ENCODE assay signal across 8 mouse cellular contexts in genomic region chr6:83135571-83136161, GRCm38 (mm10). TPM values are rescaled to one million over a fixed set of nuclear protein-coding genes. Genes with fewer than 3 reads are reported as not detected.
A peak's percentile ranks its signal among the peaks of the same experiment; 100 is the strongest.
DNase-seq lines count a peak whose midpoint lies in the region; ATAC-seq and TF ChIP-seq lines count a peak whose summit lies in the region.

No protein-coding gene starts in this region.

- H3K27ac ChIP-seq in forebrain, embryonic 10.5 days, result peak overlapping the region; percentile 97
- H3K27ac ChIP-seq in hindbrain, embryonic 14.5 days, result no peak overlapping the region
- H3K27ac ChIP-seq in limb, embryonic 14.5 days (replicated peaks; ENCODE audit: low read depth, low read length), result peak overlapping the region; percentile 100
- no peak overlapping the region for H3K27ac ChIP-seq in midbrain, embryonic 16.5 days (ENCODE audit: low read length)

- DNase-seq in forebrain, embryonic 10.5 days (ENCODE audit: extremely low spot score, low spot score), result no peak
- no peak for DNase-seq in hindbrain, embryonic 14.5 days (ENCODE audit: low spot score)
- DNase-seq in limb, embryonic 14.5 days (ENCODE audit: low spot score), result peak; percentile 44

- ATAC-seq in erythroblast, adult 5-6 weeks (replicated peaks; ENCODE audit: low FRiP score, poor library complexity, severe bottlenecking), result no peak
- no peak for ATAC-seq in hindbrain, embryonic 14.5 days (ENCODE audit: low FRiP score)
- ATAC-seq in limb, embryonic 14.5 days (ENCODE audit: low FRiP score, low read depth), result no peak
- ATAC-seq in midbrain, embryonic 16.5 days, result no peak
- ATAC-seq in megakaryocyte progenitor cell, adult 5-6 weeks (replicated peaks; ENCODE audit: poor library complexity), result no peak
- ATAC-seq in megakaryocyte-erythroid progenitor cell, adult 5-6 weeks (replicated peaks; ENCODE audit: low FRiP score, low TSS enrichment, poor library complexity, severe bottlenecking), result no peak

- 0 out of 2 replicates have a peak, but pooled peaks have one; percentile 28 for TF ChIP-seq POLR2A in limb, embryonic 14.5 days (IDR thresholded peaks at IDR 0.05; ENCODE audit: borderline replicate concordance, extremely low read depth, insufficient read depth, insufficient read length)

- H3K4me2 ChIP-seq in hindbrain, embryonic 14.5 days (replicated peaks), result peak overlapping the region; percentile 59
- peak overlapping the region; percentile 90 for H3K4me2 ChIP-seq in limb, embryonic 14.5 days (replicated peaks; ENCODE audit: low read depth, low read length, severe bottlenecking)
- peak overlapping the region; percentile 30; the same call in 1 of the 2 replicates for H3K4me2 ChIP-seq in midbrain, embryonic 16.5 days (ENCODE audit: low read length)

- H3K9ac ChIP-seq in hindbrain, embryonic 14.5 days, result peak overlapping the region; percentile 45
- peak overlapping the region; percentile 90 for H3K9ac ChIP-seq in limb, embryonic 14.5 days (ENCODE audit: low read depth, low read length, severe bottlenecking)
- H3K9ac ChIP-seq in midbrain, embryonic 16.5 days (ENCODE audit: low read depth, low read length), result no peak overlapping the region

- no peaks in the 10 kb centered on the region; the same call in 1 of the 2 replicates for H3K36me3 ChIP-seq in erythroblast, embryonic 14.5 days (ENCODE audit: control insufficient read depth)
- peaks cover 9% of the 10 kb centered on the region for H3K36me3 ChIP-seq in forebrain, embryonic 10.5 days (replicated peaks)
- no peaks in the 10 kb centered on the region for H3K36me3 ChIP-seq in hindbrain, embryonic 14.5 days (replicated peaks; ENCODE audit: control insufficient read depth, insufficient read depth)
- peaks cover 3% of the 10 kb centered on the region for H3K36me3 ChIP-seq in limb, embryonic 14.5 days (ENCODE audit: control insufficient read depth, insufficient read depth, low read length)
- H3K36me3 ChIP-seq in midbrain, embryonic 16.5 days (ENCODE audit: control insufficient read depth, insufficient read depth, low read length), result no peaks in the 10 kb centered on the region

- H3K27me3 ChIP-seq in erythroblast, embryonic 14.5 days (ENCODE audit: control insufficient read depth), result peaks cover 70% of the 10 kb centered on the region
- H3K27me3 ChIP-seq in forebrain, embryonic 10.5 days (ENCODE audit: poor library complexity, severe bottlenecking), result peaks cover 31% of the 10 kb centered on the region
- peaks cover 6% of the 10 kb centered on the region; the same call in 1 of the 2 replicates for H3K27me3 ChIP-seq in hindbrain, embryonic 14.5 days (ENCODE audit: control insufficient read depth, insufficient read depth, low read length)
- no peaks in the 10 kb centered on the region for H3K27me3 ChIP-seq in limb, embryonic 14.5 days (ENCODE audit: control insufficient read depth, insufficient read depth, low read length)
- peaks cover 13% of the 10 kb centered on the region for H3K27me3 ChIP-seq in midbrain, embryonic 16.5 days (ENCODE audit: control insufficient read depth, insufficient read depth, low read depth, low read length)

- no peaks in the 10 kb centered on the region for H3K9me3 ChIP-seq in erythroblast, embryonic 14.5 days (ENCODE audit: control insufficient read depth, low read length)
- no peaks in the 10 kb centered on the region for H3K9me3 ChIP-seq in forebrain, embryonic 10.5 days
- no peaks in the 10 kb centered on the region for H3K9me3 ChIP-seq in hindbrain, embryonic 14.5 days (ENCODE audit: control insufficient read depth, low read length)
- no peaks in the 10 kb centered on the region for H3K9me3 ChIP-seq in limb, embryonic 14.5 days (ENCODE audit: control insufficient read depth, low read length)
- no peaks in the 10 kb centered on the region for H3K9me3 ChIP-seq in midbrain, embryonic 16.5 days (replicated peaks; ENCODE audit: control insufficient read depth, low read length, poor library complexity, severe bottlenecking)

- peaks cover 26% of the 10 kb centered on the region for H3K4me1 ChIP-seq in erythroblast, embryonic 14.5 days (ENCODE audit: control insufficient read depth)
- H3K4me1 ChIP-seq in forebrain, embryonic 10.5 days, result peaks cover 64% of the 10 kb centered on the region
- H3K4me1 ChIP-seq in hindbrain, embryonic 14.5 days (replicated peaks; ENCODE audit: control insufficient read depth, insufficient read depth, low read length), result peaks cover 18% of the 10 kb centered on the region
- H3K4me1 ChIP-seq in limb, embryonic 14.5 days (ENCODE audit: control insufficient read depth, insufficient read depth, low read length), result peaks cover 35% of the 10 kb centered on the region
- peaks cover 19% of the 10 kb centered on the region for H3K4me1 ChIP-seq in midbrain, embryonic 16.5 days (ENCODE audit: control insufficient read depth, insufficient read depth, low read length)

- WGBS in forebrain, embryonic 10.5 days, result 2% methylated on average over 37 of the region's 37 CpGs
- WGBS in hindbrain, embryonic 14.5 days, result 4% methylated on average over 37 of the region's 37 CpGs
- WGBS in limb, embryonic 14.5 days, result 5% methylated on average over 37 of the region's 37 CpGs
- WGBS in midbrain, embryonic 16.5 days, result 4% methylated on average over 37 of the region's 37 CpGs

- peak overlapping the region; percentile 56 for H3K4me3 ChIP-seq in erythroblast, embryonic 14.5 days (replicated peaks)
- peak overlapping the region; percentile 64 for H3K4me3 ChIP-seq in forebrain, embryonic 10.5 days
- peak overlapping the region; percentile 13 for H3K4me3 ChIP-seq in hindbrain, embryonic 14.5 days (replicated peaks; ENCODE audit: low read length)
- H3K4me3 ChIP-seq in limb, embryonic 14.5 days (replicated peaks; ENCODE audit: low read length), result peak overlapping the region; percentile 61
- no peak overlapping the region; the same call in 1 of the 2 replicates for H3K4me3 ChIP-seq in midbrain, embryonic 16.5 days (ENCODE audit: low read depth, low read length)

RNA-seq across cellular contexts. Expression of gene Rtkn, which starts 0.4 kb away (rescaled TPM):
- 0.26 and 0.39 TPM in 2 replicates for polyA plus RNA-seq in erythroblast, embryonic 14.5 days (2012)
- total RNA-seq in erythroblast, adult 5-6 weeks (2015; ENCODE audit: low replicate concordance), result 0.63 TPM in 1 of 2 replicates, not detected in the other
- not detected in 2 replicates for total RNA-seq in erythroblast, adult 5-6 weeks (2017; ENCODE audit: low replicate concordance)
- 32.1 and 32.7 TPM in 2 replicates for polyA plus RNA-seq in forebrain, embryonic 10.5 days (2016; fragmentation: Nextera tagmentation; extraction: Ambion mirVana)
- polyA plus RNA-seq in hindbrain, embryonic 14.5 days (2014; fragmentation: Nextera tagmentation; extraction: Ambion mirVana), result 8.9 and 9.8 TPM in 2 replicates
- 151 and 218 TPM in 2 replicates for polyA plus RNA-seq in limb, embryonic 14.5 days (2012; rRNA removed)
- 40.7 and 46.2 TPM in 2 replicates for polyA plus RNA-seq in limb, embryonic 14.5 days (2014; fragmentation: Nextera tagmentation; extraction: Ambion mirVana)
- polyA plus RNA-seq in midbrain, embryonic 16.5 days (2015; fragmentation: Nextera tagmentation; extraction: Ambion mirVana), result 10.7 TPM in 2 replicates
- 1.9 and 2.4 TPM in 2 replicates for total RNA-seq in megakaryocyte progenitor cell, adult 5-6 weeks (2015)
- 2.2 and 2.4 TPM in 2 replicates for total RNA-seq in megakaryocyte progenitor cell, adult 5-6 weeks (2017)
- 0.49 TPM in 1 of 2 replicates, not detected in the other for total RNA-seq in megakaryocyte-erythroid progenitor cell, adult 5-6 weeks (2014; fragmentation: Nextera tagmentation)
- total RNA-seq in megakaryocyte-erythroid progenitor cell, adult 5-6 weeks (2017), result 0.42 TPM in 1 of 2 replicates, not detected in the other

RNA-seq across cellular contexts. Expression of gene Ino80b, which starts 10.4 kb away (rescaled TPM):
- polyA plus RNA-seq in erythroblast, embryonic 14.5 days (2012), result 26.4 TPM in 2 replicates
- total RNA-seq in erythroblast, adult 5-6 weeks (2015; ENCODE audit: low replicate concordance), result 0.77 and 5.2 TPM in 2 replicates
- 19.2 and 25.0 TPM in 2 replicates for total RNA-seq in erythroblast, adult 5-6 weeks (2017; ENCODE audit: low replicate concordance)
- 17.5 and 19.2 TPM in 2 replicates for polyA plus RNA-seq in forebrain, embryonic 10.5 days (2016; fragmentation: Nextera tagmentation; extraction: Ambion mirVana)
- 15.4 and 15.8 TPM in 2 replicates for polyA plus RNA-seq in hindbrain, embryonic 14.5 days (2014; fragmentation: Nextera tagmentation; extraction: Ambion mirVana)
- 35.9 and 36.8 TPM in 2 replicates for polyA plus RNA-seq in limb, embryonic 14.5 days (2012; rRNA removed)
- 14.7 and 14.9 TPM in 2 replicates for polyA plus RNA-seq in limb, embryonic 14.5 days (2014; fragmentation: Nextera tagmentation; extraction: Ambion mirVana)
- 13.3 and 14.5 TPM in 2 replicates for polyA plus RNA-seq in midbrain, embryonic 16.5 days (2015; fragmentation: Nextera tagmentation; extraction: Ambion mirVana)
- 20.7 and 24.4 TPM in 2 replicates for total RNA-seq in megakaryocyte progenitor cell, adult 5-6 weeks (2015)
- 35.5 and 44.4 TPM in 2 replicates for total RNA-seq in megakaryocyte progenitor cell, adult 5-6 weeks (2017)
- total RNA-seq in megakaryocyte-erythroid progenitor cell, adult 5-6 weeks (2014; fragmentation: Nextera tagmentation), result 11.2 and 20.1 TPM in 2 replicates
- total RNA-seq in megakaryocyte-erythroid progenitor cell, adult 5-6 weeks (2017), result 28.8 and 32.8 TPM in 2 replicates

RNA-seq across cellular contexts. Expression of gene Wbp1, which starts 14.3 kb away (rescaled TPM):
- polyA plus RNA-seq in erythroblast, embryonic 14.5 days (2012), result 16.2 and 18.3 TPM in 2 replicates
- 7.1 and 18.8 TPM in 2 replicates for total RNA-seq in erythroblast, adult 5-6 weeks (2015; ENCODE audit: low replicate concordance)
- 18.3 and 42.2 TPM in 2 replicates for total RNA-seq in erythroblast, adult 5-6 weeks (2017; ENCODE audit: low replicate concordance)
- 125 and 137 TPM in 2 replicates for polyA plus RNA-seq in forebrain, embryonic 10.5 days (2016; fragmentation: Nextera tagmentation; extraction: Ambion mirVana)
- polyA plus RNA-seq in hindbrain, embryonic 14.5 days (2014; fragmentation: Nextera tagmentation; extraction: Ambion mirVana), result 114 and 134 TPM in 2 replicates
- polyA plus RNA-seq in limb, embryonic 14.5 days (2012; rRNA removed), result 191 and 267 TPM in 2 replicates
- 83.0 and 104 TPM in 2 replicates for polyA plus RNA-seq in limb, embryonic 14.5 days (2014; fragmentation: Nextera tagmentation; extraction: Ambion mirVana)
- polyA plus RNA-seq in midbrain, embryonic 16.5 days (2015; fragmentation: Nextera tagmentation; extraction: Ambion mirVana), result 148 and 163 TPM in 2 replicates
- total RNA-seq in megakaryocyte progenitor cell, adult 5-6 weeks (2015), result 25.8 and 27.8 TPM in 2 replicates
- 85.0 and 96.7 TPM in 2 replicates for total RNA-seq in megakaryocyte progenitor cell, adult 5-6 weeks (2017)
- total RNA-seq in megakaryocyte-erythroid progenitor cell, adult 5-6 weeks (2014; fragmentation: Nextera tagmentation), result 29.1 and 56.6 TPM in 2 replicates
- 61.5 and 75.1 TPM in 2 replicates for total RNA-seq in megakaryocyte-erythroid progenitor cell, adult 5-6 weeks (2017)

RNA-seq across cellular contexts. Expression of gene Mogs, which starts 20.4 kb away (rescaled TPM):
- polyA plus RNA-seq in erythroblast, embryonic 14.5 days (2012), result 3.9 and 4.2 TPM in 2 replicates
- total RNA-seq in erythroblast, adult 5-6 weeks (2015; ENCODE audit: low replicate concordance), result 5.8 and 11.3 TPM in 2 replicates
- 13.8 and 18.5 TPM in 2 replicates for total RNA-seq in erythroblast, adult 5-6 weeks (2017; ENCODE audit: low replicate concordance)
- 32.6 and 38.3 TPM in 2 replicates for polyA plus RNA-seq in forebrain, embryonic 10.5 days (2016; fragmentation: Nextera tagmentation; extraction: Ambion mirVana)
- 23.9 and 24.0 TPM in 2 replicates for polyA plus RNA-seq in hindbrain, embryonic 14.5 days (2014; fragmentation: Nextera tagmentation; extraction: Ambion mirVana)
- 95.2 and 116 TPM in 2 replicates for polyA plus RNA-seq in limb, embryonic 14.5 days (2012; rRNA removed)
- polyA plus RNA-seq in limb, embryonic 14.5 days (2014; fragmentation: Nextera tagmentation; extraction: Ambion mirVana), result 47.1 and 50.9 TPM in 2 replicates
- polyA plus RNA-seq in midbrain, embryonic 16.5 days (2015; fragmentation: Nextera tagmentation; extraction: Ambion mirVana), result 20.9 and 21.6 TPM in 2 replicates
- 54.6 and 69.0 TPM in 2 replicates for total RNA-seq in megakaryocyte progenitor cell, adult 5-6 weeks (2015)
- 122 and 130 TPM in 2 replicates for total RNA-seq in megakaryocyte progenitor cell, adult 5-6 weeks (2017)
- total RNA-seq in megakaryocyte-erythroid progenitor cell, adult 5-6 weeks (2014; fragmentation: Nextera tagmentation), result 76.2 and 97.3 TPM in 2 replicates
- 88.3 and 127 TPM in 2 replicates for total RNA-seq in megakaryocyte-erythroid progenitor cell, adult 5-6 weeks (2017)

RNA-seq across cellular contexts. Expression of gene Wdr54, which starts 20.5 kb away (rescaled TPM):
- polyA plus RNA-seq in erythroblast, embryonic 14.5 days (2012), result 0.01 and 0.02 TPM in 2 replicates
- total RNA-seq in erythroblast, adult 5-6 weeks (2015; ENCODE audit: low replicate concordance), result not detected in 2 replicates
- total RNA-seq in erythroblast, adult 5-6 weeks (2017; ENCODE audit: low replicate concordance), result 0.28 TPM in 1 of 2 replicates, not detected in the other
- polyA plus RNA-seq in forebrain, embryonic 10.5 days (2016; fragmentation: Nextera tagmentation; extraction: Ambion mirVana), result 13.9 and 14.7 TPM in 2 replicates
- polyA plus RNA-seq in hindbrain, embryonic 14.5 days (2014; fragmentation: Nextera tagmentation; extraction: Ambion mirVana), result 17.8 and 18.0 TPM in 2 replicates
- 13.1 and 17.9 TPM in 2 replicates for polyA plus RNA-seq in limb, embryonic 14.5 days (2012; rRNA removed)
- polyA plus RNA-seq in limb, embryonic 14.5 days (2014; fragmentation: Nextera tagmentation; extraction: Ambion mirVana), result 5.5 and 7.3 TPM in 2 replicates
- polyA plus RNA-seq in midbrain, embryonic 16.5 days (2015; fragmentation: Nextera tagmentation; extraction: Ambion mirVana), result 20.1 and 22.9 TPM in 2 replicates
- total RNA-seq in megakaryocyte progenitor cell, adult 5-6 weeks (2015), result 0.57 TPM in 1 of 2 replicates, not detected in the other
- under 0.01 and 0.14 TPM in 2 replicates for total RNA-seq in megakaryocyte progenitor cell, adult 5-6 weeks (2017)
- total RNA-seq in megakaryocyte-erythroid progenitor cell, adult 5-6 weeks (2014; fragmentation: Nextera tagmentation), result 4.5 TPM in 1 of 2 replicates, not detected in the other
- not detected in 2 replicates for total RNA-seq in megakaryocyte-erythroid progenitor cell, adult 5-6 weeks (2017)

Comparison
In these comparisons a context has a peak if more than half of its experiments do, and no peak if none do; other contexts are left out.
1. H3K27ac ChIP-seq: peak in forebrain, embryonic 10.5 days (single experiment) and limb, embryonic 14.5 days (single experiment); none in hindbrain, embryonic 14.5 days (single experiment) and midbrain, embryonic 16.5 days (single experiment).
2. H3K4me2 ChIP-seq: peak in every context shown above with its lines; median percentile 90 in limb, embryonic 14.5 days; 59 in hindbrain, embryonic 14.5 days; 30 in midbrain, embryonic 16.5 days.